Mouse (Mus musculus): Measurements from ENCODE around the gene Lrwd1. TPM values are rescaled to one million over a fixed set of nuclear protein-coding genes. Genes with fewer than 3 reads are reported as not detected.
"Not testable (repeated sequence)": the region's sequence is repeated elsewhere in the genome, so short reads cannot be mapped to it uniquely, and the experiment has no call there.

Lrwd1 gene
- total RNA-seq, 1 experiment = 74.7 TPM

DNA sequence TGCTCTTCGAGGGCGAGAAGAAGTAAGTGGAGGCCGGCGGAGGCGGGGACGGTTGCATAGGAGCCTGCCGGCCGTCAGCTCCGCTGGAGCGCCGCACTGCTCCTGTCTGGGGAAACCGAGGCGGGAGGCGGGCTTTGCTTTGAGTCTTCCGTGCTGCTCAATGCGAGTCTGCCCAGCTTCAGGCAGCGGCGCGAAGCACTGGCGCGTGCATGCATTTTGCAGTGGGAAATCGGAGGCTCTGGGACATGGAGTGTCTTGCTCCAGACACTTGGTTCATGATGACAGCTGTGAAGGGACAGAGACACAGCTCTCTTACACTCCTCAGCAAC, 19.1 kb downstream of the Lrwd1 start:
- DNase-seq (ENCODE audit: low read depth, low spot score) = no peak
- H3K9ac ChIP-seq (ENCODE audit: insufficient read depth, low read depth, low read length, poor library complexity, severe bottlenecking) = peak overlapping the region; percentile 84
- H3K4me1 ChIP-seq (ENCODE audit: control insufficient read depth in 2 of 2, insufficient read depth in 2 of 2, low read length in 2 of 2, poor library complexity in 1 of 2) = peaks cover 4 to 17% of the 10 kb centered on the region in 2 experiments; a peak in 3 of 4 replicates
- TF ChIP-seq MAFK (IDR thresholded peaks at IDR 0.05; ENCODE audit: insufficient read depth, low read depth, low read length) (no peak), ZNF384 (IDR thresholded peaks at IDR 0.05; ENCODE audit: low read depth, low read length) (no peak), CHD2 (IDR thresholded peaks at IDR 0.05; ENCODE audit: low read depth, low read length) (no peak), HCFC1 (IDR thresholded peaks at IDR 0.05; ENCODE audit: borderline replicate concordance, insufficient read depth, low read length) (no peak), ZC3H11A (IDR thresholded peaks at IDR 0.05; ENCODE audit: borderline replicate concordance, low read depth, low read length) (no peak)
- in situ Hi-C loops (cut with MboI; ENCODE audit: low sequenced_read_pairs in 2 of 2, unreplicated experiment in 2 of 2) = no loop called here
- peak overlapping the region; percentile 83 to 93 for H3K4me3 ChIP-seq (ENCODE audit: insufficient read depth in 1 of 2, low read depth in 1 of 2, low read length in 2 of 2, poor library complexity in 1 of 2, severe bottlenecking in 1 of 2)
- H3K9me3 ChIP-seq (ENCODE audit: control insufficient read depth, insufficient read depth, low read depth, low read length) = no peaks in the 10 kb centered on the region
- H3K27ac ChIP-seq (ENCODE audit: insufficient read depth, low read depth, low read length, poor library complexity, severe bottlenecking) = no peak overlapping the region
- H3K36me3 ChIP-seq (ENCODE audit: control insufficient read depth, insufficient read depth, low read length, poor library complexity, severe bottlenecking) = peaks cover 20% of the 10 kb centered on the region

DNA sequence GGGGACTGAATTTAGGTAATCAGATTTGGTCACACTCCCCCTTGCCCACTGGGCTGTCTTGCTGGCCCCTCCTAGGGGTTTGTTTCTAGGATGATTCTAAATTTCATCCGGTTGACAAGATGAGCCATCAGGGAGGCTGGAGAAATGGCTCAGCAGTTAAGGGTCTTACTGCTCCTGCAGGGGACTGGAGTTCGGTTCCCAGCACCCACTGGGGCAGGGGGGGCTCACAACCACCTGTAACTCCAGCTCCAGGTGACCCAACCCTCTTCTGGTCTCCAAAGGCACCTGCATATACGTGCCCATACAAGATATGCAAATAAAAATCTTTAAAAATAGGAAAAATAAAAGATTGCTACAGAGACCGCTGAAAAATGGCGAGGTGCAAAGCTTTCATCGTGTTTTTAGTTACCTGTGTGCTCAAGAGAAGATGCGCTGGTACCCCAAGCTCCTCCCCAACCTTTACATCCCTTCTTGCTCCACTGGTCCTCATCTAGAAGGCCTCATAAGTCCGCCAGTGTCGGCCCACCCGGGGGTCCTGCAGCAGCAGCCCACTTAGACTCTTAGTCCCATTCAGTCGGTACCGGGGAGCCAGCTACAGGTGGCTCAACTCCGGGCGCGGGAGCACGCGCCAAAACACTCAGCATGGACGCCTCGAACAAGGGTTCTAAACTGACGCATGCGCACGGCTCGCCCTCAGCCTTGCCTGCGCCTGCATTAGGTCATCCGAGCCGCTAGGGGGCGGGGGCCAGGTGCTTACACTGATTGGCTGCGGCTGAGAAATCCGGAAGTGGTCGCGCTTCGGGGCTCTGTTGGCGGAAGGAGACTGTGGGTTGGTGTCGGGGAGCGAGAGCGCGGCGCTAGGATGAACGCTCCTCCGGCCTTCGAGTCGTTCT, 19.7 kb downstream of the Lrwd1 start, which contains the start of gene Polr2j:
Polr2j (plus strand) TSS at position 741 of the 893 bp plus-strand sequence.
- DNase-seq (ENCODE audit: low read depth, low spot score) = peak; percentile 96
- in situ Hi-C loops (cut with MboI; ENCODE audit: low sequenced_read_pairs in 2 of 2, unreplicated experiment in 2 of 2) = no loop called here
- H3K4me1 ChIP-seq (ENCODE audit: control insufficient read depth in 2 of 2, insufficient read depth in 2 of 2, low read length in 2 of 2, poor library complexity in 1 of 2) = peaks cover 4 to 17% of the 10 kb centered on the region in 2 experiments; a peak in 3 of 4 replicates
- no peak for TF ChIP-seq ZC3H11A (IDR thresholded peaks at IDR 0.05; ENCODE audit: borderline replicate concordance, low read depth, low read length)
- peak; percentile 76; the same call in 1 of the 2 replicates for TF ChIP-seq HCFC1 (IDR thresholded peaks at IDR 0.05; ENCODE audit: borderline replicate concordance, insufficient read depth, low read length)
- no peak within 1 kb of the TSS for H3K27ac ChIP-seq (ENCODE audit: insufficient read depth, low read depth, low read length, poor library complexity, severe bottlenecking)
- H3K9me3 ChIP-seq (ENCODE audit: control insufficient read depth, insufficient read depth, low read depth, low read length) = no peaks in the 10 kb centered on the region
- H3K9ac ChIP-seq (ENCODE audit: insufficient read depth, low read depth, low read length, poor library complexity, severe bottlenecking) = peak within 1 kb of the TSS; percentile 84
- H3K4me3 ChIP-seq (ENCODE audit: insufficient read depth in 1 of 2, low read depth in 1 of 2, low read length in 2 of 2, poor library complexity in 1 of 2, severe bottlenecking in 1 of 2) = peak within 1 kb of the TSS; percentile 83 to 93
- peaks cover 14% of the 10 kb centered on the region for H3K36me3 ChIP-seq (ENCODE audit: control insufficient read depth, insufficient read depth, low read length, poor library complexity, severe bottlenecking)

DNA sequence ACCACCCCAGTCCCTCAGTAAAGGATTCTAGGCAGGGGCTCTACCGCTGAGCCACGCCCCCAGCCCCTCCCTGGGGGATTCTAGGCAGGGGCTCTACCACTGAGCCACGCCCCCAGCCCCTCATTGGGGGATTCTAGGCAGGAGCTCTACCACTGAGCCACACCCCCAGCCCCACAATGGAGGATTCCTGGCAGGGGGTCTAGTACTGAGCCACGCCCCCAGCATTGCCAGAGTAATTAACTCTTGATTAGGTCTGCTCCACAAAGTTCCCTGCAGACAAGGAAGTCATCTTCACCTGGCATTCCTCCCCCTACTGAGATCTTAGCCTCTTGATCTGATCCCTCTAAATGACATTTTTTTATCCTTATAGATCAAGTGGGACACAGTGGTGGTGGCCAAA, 22.3 kb downstream of the Lrwd1 start:
- peak; percentile 61 for DNase-seq (ENCODE audit: low read depth, low spot score)
- peaks cover 4 to 21% of the 10 kb centered on the region in 2 experiments; a peak in 3 of 4 replicates for H3K4me1 ChIP-seq (ENCODE audit: control insufficient read depth in 2 of 2, insufficient read depth in 2 of 2, low read length in 2 of 2, poor library complexity in 1 of 2)
- H3K27ac ChIP-seq (ENCODE audit: insufficient read depth, low read depth, low read length, poor library complexity, severe bottlenecking); in situ Hi-C loops (cut with MboI; ENCODE audit: low sequenced_read_pairs in 2 of 2, unreplicated experiment in 2 of 2); H3K9me3 ChIP-seq (ENCODE audit: control insufficient read depth, insufficient read depth, low read depth, low read length); H3K9ac ChIP-seq (ENCODE audit: insufficient read depth, low read depth, low read length, poor library complexity, severe bottlenecking); H3K36me3 ChIP-seq (ENCODE audit: control insufficient read depth, insufficient read depth, low read length, poor library complexity, severe bottlenecking); H3K4me3 ChIP-seq (ENCODE audit: insufficient read depth in 1 of 2, low read depth in 1 of 2, low read length in 2 of 2, poor library complexity in 1 of 2, severe bottlenecking in 1 of 2): not testable (repeated sequence)

DNA sequence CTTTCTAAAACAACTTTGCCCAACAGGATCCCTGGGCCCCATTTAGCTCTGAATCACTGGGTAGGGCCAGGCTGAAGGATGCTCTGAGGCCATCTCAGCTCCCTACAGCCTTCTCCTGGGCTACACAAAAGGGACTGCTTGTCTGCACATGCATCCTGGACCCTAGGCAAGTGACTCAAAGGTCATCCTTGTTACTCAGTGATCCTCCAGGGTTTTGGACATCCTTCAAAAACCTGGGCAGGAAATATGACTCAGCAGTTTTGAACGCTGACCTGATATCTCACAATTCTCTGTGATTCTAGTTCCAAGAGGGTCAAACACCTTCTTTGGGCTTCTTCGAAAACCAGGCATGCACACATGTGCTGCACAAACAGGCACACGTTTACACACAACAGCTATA, 26.8 kb downstream of the Lrwd1 start:
- H3K9ac ChIP-seq (ENCODE audit: insufficient read depth, low read depth, low read length, poor library complexity, severe bottlenecking) = no peak overlapping the region
- H3K9me3 ChIP-seq (ENCODE audit: control insufficient read depth, insufficient read depth, low read depth, low read length) = no peaks in the 10 kb centered on the region
- no peak overlapping the region for H3K27ac ChIP-seq (ENCODE audit: insufficient read depth, low read depth, low read length, poor library complexity, severe bottlenecking)
- H3K4me1 ChIP-seq (ENCODE audit: control insufficient read depth in 2 of 2, insufficient read depth in 2 of 2, low read length in 2 of 2, poor library complexity in 1 of 2) = peaks cover 3 to 18% of the 10 kb centered on the region in 2 experiments; a peak in 2 of 4 replicates
- in situ Hi-C loops (cut with MboI; ENCODE audit: low sequenced_read_pairs in 2 of 2, unreplicated experiment in 2 of 2) = no loop called here
- no peak overlapping the region for H3K4me3 ChIP-seq (ENCODE audit: insufficient read depth in 1 of 2, low read depth in 1 of 2, low read length in 2 of 2, poor library complexity in 1 of 2, severe bottlenecking in 1 of 2)
- H3K36me3 ChIP-seq (ENCODE audit: control insufficient read depth, insufficient read depth, low read length, poor library complexity, severe bottlenecking) = no peaks in the 10 kb centered on the region
- DNase-seq (ENCODE audit: low read depth, low spot score) = no peak
- no peak for TF ChIP-seq ZNF384 (IDR thresholded peaks at IDR 0.05; ENCODE audit: low read depth, low read length)
- TF ChIP-seq MAFK (IDR thresholded peaks at IDR 0.05; ENCODE audit: insufficient read depth, low read depth, low read length) = peak; percentile 81

DNA sequence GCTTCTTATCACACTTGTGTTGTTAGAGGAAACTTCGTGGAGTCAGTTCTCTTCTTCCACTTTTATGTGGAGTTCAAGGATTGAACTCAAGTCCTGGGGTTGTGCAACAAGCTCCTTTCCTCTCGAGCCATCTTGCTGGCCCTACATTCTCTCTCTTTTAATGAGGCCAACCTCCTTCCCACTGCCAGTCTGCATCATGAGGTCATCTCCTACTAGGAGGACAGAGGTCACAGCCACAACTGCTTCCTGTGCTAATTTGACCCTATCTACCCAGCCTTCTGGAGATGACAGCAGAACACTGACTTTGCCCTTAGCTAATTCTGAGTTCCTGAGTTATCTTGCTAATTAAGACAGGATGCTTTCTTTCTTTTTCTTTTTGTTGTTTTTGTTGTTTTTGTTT, 27.4 kb downstream of the Lrwd1 start:
- TF ChIP-seq ZC3H11A (IDR thresholded peaks at IDR 0.05; ENCODE audit: borderline replicate concordance, low read depth, low read length) (no peak), ZNF384 (IDR thresholded peaks at IDR 0.05; ENCODE audit: low read depth, low read length) (no peak), MAFK (IDR thresholded peaks at IDR 0.05; ENCODE audit: insufficient read depth, low read depth, low read length) (no peak), HCFC1 (IDR thresholded peaks at IDR 0.05; ENCODE audit: borderline replicate concordance, insufficient read depth, low read length) (no peak), CHD2 (IDR thresholded peaks at IDR 0.05; ENCODE audit: low read depth, low read length) (no peak)
- no peaks in the 10 kb centered on the region for H3K36me3 ChIP-seq (ENCODE audit: control insufficient read depth, insufficient read depth, low read length, poor library complexity, severe bottlenecking)
- no peak overlapping the region for H3K27ac ChIP-seq (ENCODE audit: insufficient read depth, low read depth, low read length, poor library complexity, severe bottlenecking)
- DNase-seq (ENCODE audit: low read depth, low spot score) = no peak
- H3K9ac ChIP-seq (ENCODE audit: insufficient read depth, low read depth, low read length, poor library complexity, severe bottlenecking) = no peak overlapping the region
- in situ Hi-C loops (cut with MboI; ENCODE audit: low sequenced_read_pairs in 2 of 2, unreplicated experiment in 2 of 2) = no loop called here
- no peaks in the 10 kb centered on the region for H3K9me3 ChIP-seq (ENCODE audit: control insufficient read depth, insufficient read depth, low read depth, low read length)
- H3K4me1 ChIP-seq (ENCODE audit: control insufficient read depth in 2 of 2, insufficient read depth in 2 of 2, low read length in 2 of 2, poor library complexity in 1 of 2) = peaks cover 3 to 22% of the 10 kb centered on the region in 2 experiments; a peak in 2 of 4 replicates
- H3K4me3 ChIP-seq (ENCODE audit: insufficient read depth in 1 of 2, low read depth in 1 of 2, low read length in 2 of 2, poor library complexity in 1 of 2, severe bottlenecking in 1 of 2) = no peak overlapping the region
